Mouse (Mus musculus) retina, postnatal 7 days (tissue): Measurements from ENCODE around the gene Xylt1.

Source experiments
- DNase-seq: peaks from one replicate; pipeline ENCODE4 v3.0.0-alpha.2; 2012; ENCODE audit warnings: low read depth, low spot score

Gene Xylt1

DNA sequence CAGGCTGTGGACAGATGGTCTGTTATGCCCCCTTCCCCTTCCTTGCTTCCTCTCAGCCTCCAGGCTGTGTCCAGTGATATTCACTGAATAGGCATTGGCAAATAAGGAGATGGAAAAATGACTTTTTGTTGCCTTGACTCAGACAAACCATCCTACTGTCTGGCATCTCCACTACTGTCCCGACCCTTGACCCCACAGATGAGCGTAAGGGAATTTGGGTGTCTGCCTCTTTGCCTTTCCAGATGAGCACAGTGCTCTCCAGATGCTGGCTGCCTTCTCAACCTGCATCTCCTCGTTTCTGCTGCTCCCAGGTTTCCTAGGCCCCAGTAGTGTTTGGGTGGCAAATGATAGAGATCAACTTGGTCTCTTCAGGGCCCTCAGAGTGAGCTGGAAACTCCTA lies 54.3 kb downstream of the Xylt1 start:
- no peak for DNase-seq

GRCm38 (mm10) chr7:117435730-117436441 lies 55.1 kb downstream of the Xylt1 start:
- no peak for DNase-seq

DNA sequence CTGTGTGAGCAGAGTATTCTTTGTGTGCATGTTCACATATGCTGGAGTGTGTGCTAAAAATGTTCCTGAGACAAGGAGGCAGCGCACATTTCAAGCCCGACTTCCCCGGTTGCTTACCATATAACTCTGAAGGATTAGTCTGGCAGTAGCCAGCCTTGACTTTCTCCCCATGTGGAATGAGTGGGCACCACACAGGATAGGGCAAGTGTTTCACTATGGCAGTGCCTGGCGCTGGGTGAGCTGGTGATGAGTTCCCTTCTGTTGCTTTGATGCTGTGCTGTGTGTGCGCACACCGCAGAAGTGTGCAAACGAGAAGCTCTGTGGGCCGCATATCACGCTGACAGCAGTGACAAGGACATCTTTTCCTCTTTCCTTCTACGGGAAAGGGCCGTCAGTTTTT lies 56.1 kb downstream of the Xylt1 start:
- DNase-seq = no peak

GRCm38 (mm10) chr7:117440994-117441393 lies 60.2 kb downstream of the Xylt1 start:
- no peak for DNase-seq

DNA sequence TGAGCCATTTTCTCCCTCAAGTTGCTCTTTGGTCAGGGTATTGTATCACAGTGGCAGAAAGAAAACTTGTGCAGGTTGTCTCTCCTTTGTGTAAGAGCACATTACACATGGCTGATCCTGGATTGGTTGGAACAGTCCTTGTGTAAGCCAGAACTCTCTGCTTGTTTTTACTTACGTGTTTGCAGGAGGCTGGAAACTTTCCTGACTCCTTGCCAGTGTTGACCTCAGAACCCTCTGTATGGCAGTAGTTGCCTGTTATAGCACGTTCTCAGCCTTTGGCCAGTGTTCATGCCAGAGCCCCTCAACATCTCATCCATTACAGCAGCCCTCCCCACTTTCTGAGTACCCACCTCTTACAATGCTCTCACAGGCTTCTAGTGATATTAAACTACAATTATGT lies 61.9 kb downstream of the Xylt1 start:
- no peak for DNase-seq

- DNase-seq = no peak
Observed at GRCm38 (mm10) chr7:117443215-117443614, 62.4 kb downstream of the Xylt1 start.

DNA sequence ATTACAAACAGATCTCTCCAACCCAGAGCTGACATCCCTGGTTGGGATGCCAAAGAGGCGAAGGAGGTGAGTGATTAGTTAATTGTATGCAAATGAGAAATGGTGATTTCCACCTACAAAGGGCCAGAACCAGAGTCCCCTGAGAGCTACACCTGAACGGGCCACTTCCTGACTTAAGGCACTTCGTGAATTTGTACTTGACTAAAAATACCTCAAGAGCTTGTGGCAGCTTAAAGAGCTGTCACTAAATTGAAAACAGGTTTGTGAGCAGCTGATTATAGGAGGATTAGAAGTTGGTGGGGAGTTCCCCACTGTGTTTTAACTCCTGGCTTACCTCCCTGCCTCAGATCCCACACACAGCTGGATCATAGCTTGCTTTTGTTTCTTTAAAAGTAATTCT lies 64.7 kb downstream of the Xylt1 start:
- DNase-seq = no peak

GRCm38 (mm10) chr7:117449605-117450004 lies 68.8 kb downstream of the Xylt1 start:
- DNase-seq = no peak

- no peak for DNase-seq
Observed at GRCm38 (mm10) chr7:117451212-117451611, 70.4 kb downstream of the Xylt1 start.

DNA sequence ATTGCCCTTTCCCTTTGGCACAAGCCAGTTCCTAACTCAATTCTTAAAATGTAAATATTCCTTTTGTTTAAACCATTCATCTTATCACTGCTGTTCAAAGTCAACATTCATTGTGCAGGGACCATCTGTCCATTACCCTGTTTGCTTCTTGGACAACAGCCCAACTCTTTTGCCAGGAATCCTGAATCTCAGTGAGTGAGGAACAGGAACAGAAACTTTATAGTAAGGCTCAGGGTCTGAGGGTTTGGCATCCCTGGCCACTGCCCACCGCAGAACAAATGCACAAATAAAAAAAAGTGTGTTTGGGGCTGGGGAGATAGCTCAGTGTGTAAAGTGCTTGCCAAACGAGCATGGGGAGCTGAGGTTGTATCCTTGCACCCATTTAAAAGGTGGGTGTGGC lies 71.5 kb downstream of the Xylt1 start:
- DNase-seq = no peak

DNA sequence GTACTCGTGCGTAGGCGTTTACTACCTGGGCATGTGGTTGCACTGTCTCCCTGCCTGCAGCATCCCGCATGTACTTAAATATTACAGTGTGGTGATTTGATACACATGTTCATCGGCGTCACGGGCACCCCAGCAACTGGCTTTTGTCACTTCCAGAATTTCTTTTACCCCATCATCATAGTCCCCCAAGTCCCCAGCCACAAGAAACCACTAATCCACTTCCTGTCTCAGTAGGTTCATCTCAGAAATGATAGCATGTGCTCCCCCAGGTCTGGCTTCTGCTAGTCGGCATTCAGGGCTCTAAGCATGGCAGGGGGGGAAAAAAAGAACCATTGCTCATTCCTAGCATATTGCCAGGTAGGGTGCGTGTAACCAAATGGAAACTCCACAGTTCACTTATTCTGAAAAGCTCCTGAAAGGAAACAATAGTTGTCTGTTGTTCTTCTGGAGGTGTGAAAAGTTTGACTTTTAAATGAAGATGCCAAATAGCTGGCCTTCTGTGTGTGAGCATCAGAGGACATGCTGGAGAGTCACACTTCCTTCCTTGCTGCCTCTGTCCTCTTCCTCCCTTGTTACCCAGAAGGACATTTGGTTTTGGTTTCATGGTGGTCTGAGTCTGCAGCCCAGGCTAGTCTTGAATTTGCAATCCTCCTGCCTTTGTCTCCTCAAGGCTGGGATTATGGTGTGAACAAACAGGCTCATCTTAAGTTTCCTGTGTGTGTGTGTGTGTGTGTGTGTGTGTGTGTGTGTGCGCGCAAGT lies 74.2 kb downstream of the Xylt1 start:
- DNase-seq = no peak

DNA sequence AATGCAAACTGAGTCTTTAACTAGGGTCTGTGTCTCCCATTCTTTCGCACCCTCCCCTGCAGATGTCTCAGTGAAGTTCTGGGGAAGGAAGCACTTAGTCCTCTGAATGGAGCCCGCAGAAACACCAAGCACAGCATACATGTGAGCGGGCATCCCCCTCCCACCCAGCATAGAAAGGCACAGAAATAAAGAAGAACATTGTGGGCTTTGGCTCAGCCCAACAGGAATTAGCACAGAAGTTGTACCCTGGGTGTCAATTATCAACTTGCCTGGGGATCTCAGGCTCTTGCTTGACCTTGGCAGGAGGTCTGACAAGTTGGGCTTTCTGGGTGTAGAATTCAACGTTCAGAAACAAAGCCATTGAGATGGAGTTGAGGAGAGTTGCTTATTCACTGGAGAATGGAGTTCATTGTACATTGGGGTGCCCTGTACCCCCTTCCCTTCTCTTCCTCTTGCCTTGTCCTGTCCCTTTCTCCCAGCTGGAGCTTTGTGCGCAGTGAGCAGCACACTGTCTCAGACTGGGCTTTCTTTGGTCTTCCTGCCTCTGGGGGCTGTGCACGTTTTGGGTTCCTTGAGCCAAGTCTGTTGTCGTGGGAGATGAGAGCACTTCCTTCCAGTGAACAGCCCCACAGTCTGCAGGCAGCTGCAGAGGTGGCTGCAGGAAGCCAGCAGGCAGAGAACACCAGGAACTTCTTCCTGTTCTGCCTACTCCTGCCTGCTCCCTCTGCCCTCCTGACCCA lies 81.6 kb downstream of the Xylt1 start:
- DNase-seq = no peak

GRCm38 (mm10) chr7:117464956-117465355 lies 84.2 kb downstream of the Xylt1 start:
- DNase-seq = no peak

GRCm38 (mm10) chr7:117466006-117466780 lies 85.4 kb downstream of the Xylt1 start:
- DNase-seq = no peak

- no peak for DNase-seq
Observed at GRCm38 (mm10) chr7:117470243-117470802, 89.5 kb downstream of the Xylt1 start.

DNA sequence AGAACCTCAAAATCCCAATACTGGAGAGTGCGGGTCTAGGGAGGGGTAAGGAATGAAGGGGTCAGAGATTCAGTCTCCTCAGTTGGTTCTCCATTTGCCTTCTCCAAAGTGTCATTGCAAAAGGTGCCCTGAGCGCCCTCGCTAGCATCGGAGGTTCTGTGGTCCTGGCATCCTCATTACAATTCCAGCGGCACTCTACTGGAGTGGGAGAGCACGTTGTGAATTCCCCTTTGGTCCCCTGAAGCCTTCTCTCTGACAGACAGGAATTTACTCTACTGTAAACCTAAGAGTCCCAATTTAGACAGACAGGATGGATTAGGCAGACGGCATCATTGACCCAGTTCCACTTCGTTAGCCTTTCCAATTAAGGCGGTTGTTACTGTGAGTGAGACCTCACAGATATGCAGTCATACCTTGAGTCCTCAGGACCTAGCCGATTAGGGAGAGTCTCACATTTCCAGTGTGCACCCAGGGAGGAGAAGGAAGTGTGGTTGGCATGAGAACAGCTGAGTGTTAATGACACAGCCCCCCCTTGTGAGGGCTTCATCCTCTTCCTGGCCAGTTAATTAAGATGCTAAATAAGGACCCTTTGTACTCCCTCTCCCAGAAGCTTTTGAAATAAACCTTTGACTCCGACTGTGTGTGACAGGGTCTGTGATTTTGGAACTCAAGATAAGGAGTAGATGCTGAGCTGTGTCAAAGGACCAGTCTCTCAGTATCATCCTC lies 91.4 kb downstream of the Xylt1 start:
- DNase-seq = peak; percentile 20

GRCm38 (mm10) chr7:117472781-117473743 lies 92.3 kb downstream of the Xylt1 start:
- DNase-seq = peak; percentile 32

GRCm38 (mm10) chr7:117474302-117474701 lies 93.5 kb downstream of the Xylt1 start:
- no peak for DNase-seq

GRCm38 (mm10) chr7:117475106-117475505 lies 94.3 kb downstream of the Xylt1 start:
- no peak for DNase-seq

DNA sequence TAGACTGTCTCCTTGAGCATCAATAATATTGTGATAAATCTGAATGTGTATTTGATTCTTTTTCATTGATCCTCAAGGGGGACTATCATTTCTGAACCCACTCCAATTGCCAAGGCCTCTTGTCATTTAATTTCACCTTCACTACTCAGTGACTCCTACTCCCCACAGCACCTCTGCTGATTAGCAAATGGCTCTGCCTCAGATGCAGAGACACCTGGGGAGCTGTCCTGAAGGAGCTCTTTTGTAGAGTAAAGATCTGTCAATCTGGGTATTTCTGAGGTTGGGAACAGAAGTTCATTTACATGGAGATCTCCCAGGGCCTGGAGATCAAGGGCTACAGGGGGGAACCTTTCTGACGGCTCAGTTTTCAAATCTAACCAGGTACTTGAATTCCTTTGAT lies 98.2 kb downstream of the Xylt1 start:
- DNase-seq = no peak
